Mouse (Mus musculus) heart, embryonic 14.5 days (tissue): ENCODE results near the gene Hus1b. TPM values are rescaled to one million over a fixed set of nuclear protein-coding genes. Genes with fewer than 3 reads are reported as not detected.

ENCODE experiments used
- ATAC-seq: fragments of 200-750 bp; cut with Nextera tagmentation; 2 replicates; pipeline ENCODE4 v1.8.0; 2017; ENCODE audit warnings: low read depth, moderate TSS enrichment; ENCODE audit not compliant: insufficient number of reproducible peaks, insufficient read depth, low FRiP score
- H3K27ac ChIP-seq, 2 experiments: fragments of 200-500 bp in 1 of 2; fragments of 300-500 bp in 1 of 2; sonication (generic) in 1 of 2; replicated peaks in 1 of 2; 2 replicates each; pipeline ENCODE4 v1.5.1; 2012 to 2014; ENCODE audit warnings: low read depth in 2 of 2, low read length in 2 of 2, control low read depth in 1 of 2, mild to moderate bottlenecking in 1 of 2, mixed read lengths in 1 of 2; ENCODE audit not compliant: control insufficient read depth in 1 of 2, insufficient read depth in 1 of 2
- H3K27me3 ChIP-seq: fragments of 300-500 bp; sonication (generic); 2 replicates; pipeline ENCODE4 v1.6.1; 2014; ENCODE audit warnings: mild to moderate bottlenecking, low read length, control low read depth; ENCODE audit not compliant: control insufficient read depth, insufficient read depth
- H3K36me3 ChIP-seq: fragments of 300-500 bp; sonication (generic); 2 replicates; pipeline ENCODE4 v1.6.1; 2014; ENCODE audit warnings: mild to moderate bottlenecking, control low read depth, low read length, mixed read lengths; ENCODE audit not compliant: control insufficient read depth, insufficient read depth
- H3K4me1 ChIP-seq, 2 experiments: fragments of 200-500 bp in 1 of 2; fragments of 300-500 bp in 1 of 2; sonication (generic) in 1 of 2; 2 replicates each; pipeline ENCODE4 v1.6.1; 2012 to 2014; ENCODE audit warnings: low read length in 2 of 2, control low read depth in 1 of 2, mixed read lengths in 1 of 2; ENCODE audit not compliant: control insufficient read depth in 2 of 2, insufficient read depth in 2 of 2
- H3K4me2 ChIP-seq: fragments of 300-500 bp; sonication (generic); 2 replicates; pipeline ENCODE4 v1.6.1; 2014; ENCODE audit warnings: mild to moderate bottlenecking, low read length
- H3K4me3 ChIP-seq, 2 experiments: fragments of 200-500 bp in 1 of 2; fragments of 300-500 bp in 1 of 2; sonication (generic) in 1 of 2; 2 replicates each; pipeline ENCODE4 v1.5.1; 2012 to 2014; ENCODE audit warnings: low read length in 2 of 2, mild to moderate bottlenecking in 2 of 2, control low read depth in 1 of 2, low read depth in 1 of 2, moderate library complexity in 1 of 2; ENCODE audit not compliant: control insufficient read depth in 1 of 2, insufficient read depth in 1 of 2
- H3K9ac ChIP-seq: fragments of 300-500 bp; sonication (generic); 2 replicates; pipeline ENCODE4 v1.6.1; 2014; ENCODE audit warnings: mild to moderate bottlenecking, low read length
- H3K9me3 ChIP-seq: fragments of 300-500 bp; sonication (generic); 2 replicates; pipeline ENCODE4 v1.6.1; 2016; ENCODE audit warnings: low read length, control low read depth; ENCODE audit not compliant: control insufficient read depth
- WGBS: fragments of 180-500 bp; shearing (Covaris S2); extraction: QIAGEN DNeasy Blood & Tissue Kit; methylation state at CpG from one replicate; pipeline ENCODE4 v1.1.7; 2014; 5-methylcytosine and 5-hydroxymethylcytosine counted together
- polyA plus RNA-seq: library from polyadenylated mRNA; unstranded; fragments of >200 nt; fragmentation: Nextera tagmentation; extraction: Ambion mirVana; gene quantifications from 2 replicates; pipeline ENCODE4 v1.2.1, GENCODE M21; 2014

Hus1b gene
- polyA plus RNA-seq, 1 experiment from 2014 or later, result not detected

DNA sequence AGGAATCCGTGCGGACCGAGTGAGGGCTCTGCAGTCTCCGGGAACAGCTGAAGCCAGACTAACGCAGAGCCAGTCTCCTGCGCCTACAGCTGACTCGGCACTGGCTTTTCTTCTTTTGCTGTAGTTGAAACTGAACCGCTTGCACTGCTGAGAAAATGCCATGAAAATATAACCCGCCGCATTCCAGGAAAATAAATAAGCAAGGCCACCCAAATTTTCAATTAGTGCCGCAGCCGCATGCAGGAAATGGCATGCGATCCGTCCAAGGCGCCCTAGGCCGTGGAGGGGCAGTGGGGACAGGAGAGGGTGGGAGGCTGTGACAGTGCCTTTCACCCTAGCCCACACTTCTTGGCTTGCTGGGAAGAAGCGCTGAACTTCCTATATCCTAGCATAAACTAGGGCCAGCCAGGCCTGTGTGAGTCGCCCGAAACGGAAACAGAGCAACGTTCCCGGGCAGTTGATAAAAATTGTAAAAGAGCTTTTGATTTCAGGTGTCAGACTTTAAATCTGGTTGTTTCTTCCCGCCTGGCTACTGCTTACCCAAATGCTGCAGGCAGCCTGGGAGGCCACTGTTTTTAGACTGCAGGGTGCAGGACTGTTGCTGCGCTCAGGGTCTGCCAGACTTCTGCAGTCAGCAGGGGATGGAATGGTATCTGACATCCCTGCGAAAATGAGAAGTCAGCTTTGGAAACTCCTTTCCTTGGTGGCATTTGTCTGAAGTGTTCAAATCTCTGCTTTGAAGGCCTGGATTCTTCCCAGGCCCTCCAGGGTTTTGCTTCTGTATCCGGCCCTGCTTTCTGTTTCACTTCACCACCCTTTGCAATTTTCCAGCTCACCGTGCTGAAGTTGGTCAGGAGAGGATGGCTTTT, 38.3 kb upstream of the Hus1b start:
- H3K4me1 ChIP-seq, result peaks cover 4 to 6% of the 10 kb centered on the region in 2 experiments; a peak in 2 of 4 replicates
- peak overlapping the region in 1 of 2 experiments; percentile 58; a peak in 2 of 4 replicates for H3K27ac ChIP-seq
- peak overlapping the region; percentile 97 for H3K4me2 ChIP-seq
- H3K9ac ChIP-seq, result peak overlapping the region; percentile 71
- no peaks in the 10 kb centered on the region for H3K36me3 ChIP-seq
- peak; percentile 75; the same call in 1 of the 2 replicates for ATAC-seq
- peak overlapping the region; percentile 37 to 51 for H3K4me3 ChIP-seq
- 7% methylated on average over 27 of the region's 27 CpGs for WGBS
- H3K9me3 ChIP-seq, result no peaks in the 10 kb centered on the region
- no peaks in the 10 kb centered on the region for H3K27me3 ChIP-seq

DNA sequence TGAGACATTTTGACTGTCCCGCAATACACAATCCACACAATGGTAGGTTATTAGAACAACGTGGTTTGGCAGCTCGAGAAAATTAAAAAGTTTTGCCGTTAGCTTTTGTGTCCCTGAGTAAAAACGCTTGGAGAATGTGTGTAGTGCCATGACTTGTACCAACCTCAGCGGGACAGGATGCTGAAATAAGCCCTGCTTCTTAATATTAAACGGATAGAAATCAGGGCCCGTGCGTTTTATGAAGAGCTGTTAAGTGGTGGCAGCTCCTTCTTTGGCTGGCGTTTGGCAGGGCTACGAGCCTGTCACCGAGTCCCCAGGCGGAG, 37.7 kb upstream of the Hus1b start:
- Histone ChIP-seq H3K4me3 (peak overlapping the region; percentile 37 to 51), H3K27ac (peak overlapping the region in 1 of 2 experiments; percentile 58; a peak in 2 of 4 replicates), H3K9me3 (no peaks in the 10 kb centered on the region), H3K4me2 (peak overlapping the region; percentile 97), H3K27me3 (no peaks in the 10 kb centered on the region), H3K9ac (peak overlapping the region; percentile 71), H3K4me1 (peaks cover 4 to 6% of the 10 kb centered on the region in 2 experiments; a peak in 2 of 4 replicates), H3K36me3 (no peaks in the 10 kb centered on the region)
- ATAC-seq, result no peak
- 14% methylated on average over 13 of the region's 13 CpGs for WGBS

DNA sequence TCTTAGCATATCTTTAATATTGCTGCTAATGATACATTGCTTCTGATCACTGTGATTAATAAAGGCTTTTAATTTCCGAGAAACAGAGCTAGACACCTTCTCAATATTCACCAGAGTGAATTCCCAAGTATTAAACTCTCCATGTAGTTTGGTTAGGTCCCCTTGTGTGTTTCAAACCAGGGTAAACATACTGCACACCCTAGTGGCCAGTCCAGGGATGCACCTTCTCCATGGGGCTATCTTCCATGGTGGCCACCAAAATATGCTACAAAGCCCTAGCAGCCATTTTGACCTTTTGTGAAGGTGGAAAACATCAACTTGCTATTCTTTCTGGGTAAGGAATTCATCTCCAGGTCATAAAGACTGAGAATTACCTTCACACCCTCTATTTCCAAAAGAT, 34.1 kb upstream of the Hus1b start:
- no peak for ATAC-seq
- Histone ChIP-seq H3K9me3 (no peaks in the 10 kb centered on the region), H3K4me3 (no peak overlapping the region), H3K27me3 (no peaks in the 10 kb centered on the region), H3K4me1 (peaks cover 4 to 6% of the 10 kb centered on the region in 2 experiments; a peak in 2 of 4 replicates), H3K4me2 (no peak overlapping the region), H3K27ac (no peak overlapping the region), H3K36me3 (no peaks in the 10 kb centered on the region), H3K9ac (no peak overlapping the region)
- WGBS, result 61% methylated on average over 1 of the region's 1 CpGs

DNA sequence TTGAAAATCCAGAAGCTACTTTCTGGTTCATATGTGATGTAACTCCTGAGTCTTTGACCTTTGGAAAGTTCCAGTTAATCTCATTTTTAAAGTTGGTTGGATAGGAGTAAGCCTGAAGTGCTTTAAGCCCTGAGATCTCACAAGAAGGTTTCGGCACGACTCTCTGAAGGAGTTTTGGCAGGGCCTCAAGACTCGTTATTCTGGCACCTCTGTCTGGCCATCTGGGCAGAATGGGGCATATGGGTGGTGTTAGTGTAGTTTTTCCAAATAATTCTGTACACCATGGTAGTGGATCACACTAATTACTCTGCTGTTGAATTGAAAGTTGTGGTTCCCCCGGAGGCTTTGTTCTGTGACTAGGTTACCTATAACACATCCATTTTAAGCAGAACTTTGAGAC, 30.7 kb upstream of the Hus1b start:
- Histone ChIP-seq H3K36me3 (no peaks in the 10 kb centered on the region), H3K27me3 (no peaks in the 10 kb centered on the region), H3K9me3 (no peaks in the 10 kb centered on the region), H3K9ac (no peak overlapping the region), H3K4me3 (no peak overlapping the region), H3K4me2 (no peak overlapping the region), H3K27ac (no peak overlapping the region), H3K4me1 (no peaks in the 10 kb centered on the region; a peak in 1 of 4 replicates)
- ATAC-seq, result no peak
- 64% methylated on average over 4 of the region's 4 CpGs for WGBS

DNA sequence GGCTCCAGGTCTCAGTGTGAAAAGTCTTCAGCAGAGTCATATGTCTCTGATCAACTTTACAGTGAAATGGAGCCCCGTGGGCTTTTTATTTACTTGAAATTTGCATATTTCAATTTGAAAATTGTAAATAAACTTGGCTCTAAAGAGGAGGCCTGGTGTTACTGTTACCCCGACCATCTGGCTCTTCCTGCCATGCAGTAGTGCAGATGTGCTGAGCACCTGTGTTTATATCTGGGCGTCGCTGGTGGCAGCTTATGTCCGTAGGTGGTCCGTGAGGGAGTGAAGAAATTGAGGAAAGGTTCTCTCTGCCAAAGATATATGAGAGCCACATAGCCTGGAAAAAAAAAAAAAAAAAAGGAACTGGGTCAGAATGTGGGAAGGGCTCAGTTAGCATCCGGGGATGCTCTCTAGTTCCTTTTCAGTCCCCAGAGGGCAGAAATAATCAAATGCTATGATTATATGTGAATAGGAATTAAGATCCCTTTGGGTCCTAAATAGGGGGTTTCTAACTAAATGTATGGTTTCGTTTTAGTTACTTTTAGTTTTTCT, 29.1 kb upstream of the Hus1b start:
- WGBS, result 63% methylated on average over 8 of the region's 8 CpGs
- no peaks in the 10 kb centered on the region; a peak in 1 of 4 replicates for H3K4me1 ChIP-seq
- no peak overlapping the region for H3K4me2 ChIP-seq
- no peaks in the 10 kb centered on the region for H3K36me3 ChIP-seq
- no peaks in the 10 kb centered on the region for H3K27me3 ChIP-seq
- no peak overlapping the region for H3K4me3 ChIP-seq
- no peak overlapping the region for H3K27ac ChIP-seq
- ATAC-seq, result no peak
- H3K9me3 ChIP-seq, result no peaks in the 10 kb centered on the region
- H3K9ac ChIP-seq, result no peak overlapping the region

DNA sequence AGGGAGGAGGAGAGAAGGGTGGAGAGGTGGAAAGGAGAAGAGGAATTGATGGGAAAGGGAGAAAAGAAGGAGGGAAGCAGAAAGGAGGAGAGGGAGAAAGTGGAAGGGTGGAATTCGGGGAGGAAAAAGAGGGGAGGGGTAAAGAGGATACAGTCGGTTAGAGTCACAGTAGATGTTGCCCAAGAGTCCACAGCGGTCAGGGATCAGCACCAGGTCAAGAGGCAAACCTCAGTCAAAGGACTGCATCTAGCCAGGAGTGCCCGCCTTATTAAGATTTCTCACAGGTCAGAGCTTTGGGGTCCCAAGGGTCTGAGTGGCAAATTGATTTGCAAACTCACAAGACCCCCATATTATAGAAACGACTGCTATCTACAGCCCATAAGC, 26.7 kb upstream of the Hus1b start:
- peak overlapping the region; percentile 90 for H3K9ac ChIP-seq
- H3K27me3 ChIP-seq, result no peaks in the 10 kb centered on the region
- H3K4me3 ChIP-seq, result peak overlapping the region; percentile 76 to 97
- H3K4me2 ChIP-seq, result peak overlapping the region; percentile 79
- no peak overlapping the region; a peak in 1 of 4 replicates for H3K27ac ChIP-seq
- no peaks in the 10 kb centered on the region for H3K36me3 ChIP-seq
- no peaks in the 10 kb centered on the region for H3K9me3 ChIP-seq
- ATAC-seq, result 0 out of 2 replicates have a peak, but pooled peaks have one; percentile 24
- peaks cover 0 to 3% of the 10 kb centered on the region in 2 experiments; a peak in 2 of 4 replicates for H3K4me1 ChIP-seq
- WGBS, result 15% methylated on average over 5 of the region's 5 CpGs

DNA sequence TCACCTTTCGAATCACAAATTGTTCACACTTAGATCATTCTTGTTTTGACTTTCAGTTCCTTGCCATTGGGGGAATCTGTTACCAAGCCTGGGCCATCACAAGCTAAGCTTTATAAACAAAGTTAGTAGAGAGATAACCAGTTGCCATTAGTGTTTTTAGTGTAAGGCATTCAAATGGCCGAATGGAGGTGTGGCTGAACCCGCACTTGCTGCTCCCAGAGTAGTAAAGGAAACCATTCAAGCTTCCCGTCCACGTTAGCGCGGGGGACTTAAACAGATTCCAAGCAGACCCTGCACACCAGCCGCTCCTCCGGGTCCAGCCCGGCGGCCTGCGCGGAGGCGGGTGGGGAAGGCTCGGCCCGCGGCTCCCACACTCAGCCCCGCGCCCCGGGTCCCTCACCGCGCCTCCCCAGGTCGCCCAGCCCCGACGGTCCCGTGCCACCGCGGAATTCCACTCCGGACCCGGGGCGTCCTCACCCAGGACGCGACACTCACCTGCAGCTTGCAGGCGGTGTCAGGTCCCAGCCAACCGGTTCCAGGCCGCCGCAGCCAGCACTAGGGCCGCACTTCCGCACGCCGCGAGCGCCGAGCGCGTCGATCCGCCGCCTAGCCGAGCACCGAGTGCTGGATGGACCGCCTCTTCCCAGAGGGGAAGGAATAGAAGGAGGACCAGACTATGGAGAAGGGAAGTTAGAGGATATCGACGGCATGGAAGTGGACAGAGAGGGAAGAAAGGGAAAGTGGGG, 26.1 kb upstream of the Hus1b start, which contains the start of the genes Exoc2 and Gm5447:
Exoc2 (minus strand) TSS at position 593 of the 746 bp plus-strand sequence.
Gm5447 (plus strand) TSS at position 704 of the 746 bp plus-strand sequence.
- no peaks in the 10 kb centered on the region for H3K36me3 ChIP-seq
- under 1% methylated on average over 54 of the region's 54 CpGs for WGBS
- no peaks in the 10 kb centered on the region for H3K27me3 ChIP-seq
- H3K27ac ChIP-seq, result peak within 1 kb of the TSS; percentile 48 to 83
- H3K4me1 ChIP-seq, result peaks cover 0 to 9% of the 10 kb centered on the region in 2 experiments; a peak in 3 of 4 replicates
- peak within 1 kb of the TSS; percentile 90 for H3K9ac ChIP-seq
- ATAC-seq, result peak; percentile 86
- H3K9me3 ChIP-seq, result no peaks in the 10 kb centered on the region
- H3K4me2 ChIP-seq, result peak within 1 kb of the TSS; percentile 79
- H3K4me3 ChIP-seq, result peak within 1 kb of the TSS; percentile 76 to 97
